Mouse (Mus musculus) adrenal gland (tissue): Measurements from ENCODE around the gene Neil3.

Experiments used
- intact Hi-C: fragments of 180-260 bp; cut with DNase I; formaldehyde crosslinking; loops from one replicate; pipeline ENCODE4 v1.15.1; 2025
- long read RNA-seq, 2 experiments: library from polyadenylated mRNA; unstranded; transcript quantifications; one replicate each; pipeline ENCODE4 v2.0.0; 2020; ENCODE audit warnings: borderline replicate concordance in 1 of 2; ENCODE audit not compliant: insufficient replicate concordance in 1 of 2

Gene Neil3
- long read RNA-seq, experiment 1, partial matches to known transcripts, result 0 of 2 reads
- long read RNA-seq, experiment 1, other reads (novel, unspliced or antisense), result 2 of 2 reads
- long read RNA-seq, experiment 2, result 0 reads

GRCm38 (mm10) chr8:53638495-53639171 is at the start of gene Neil3:
Neil3 (minus strand) TSS chr8:53639065.
- intact Hi-C loops, result no loop called here

- intact Hi-C loops, result no loop called here
These were observed 42.0 kb upstream of the Neil3 start for GRCm38 (mm10) chr8:53680846-53681245.

- intact Hi-C loops, result loop anchor here (5.0 kb wide), 1 partner anchor 57 kb away; no protein-coding TSS in a partner anchor
These were observed 25.1 kb upstream of the Neil3 start for GRCm38 (mm10) chr8:53663946-53664345.

GRCm38 (mm10) chr8:53661436-53661835 is 22.6 kb upstream of the Neil3 start:
- intact Hi-C loops, result loop anchor here (5.0 kb wide), 1 partner anchor 54 kb away; no protein-coding TSS in a partner anchor

- intact Hi-C loops, result no loop called here
These were observed 8.2 kb downstream of the Neil3 start for GRCm38 (mm10) chr8:53630618-53631017.

- intact Hi-C loops, result no loop called here
These were observed 9.9 kb downstream of the Neil3 start for GRCm38 (mm10) chr8:53628864-53629415.

- intact Hi-C loops, result no loop called here
These were observed 15.4 kb downstream of the Neil3 start for GRCm38 (mm10) chr8:53623425-53623824.

- intact Hi-C loops, result no loop called here
These were observed 19.7 kb downstream of the Neil3 start for GRCm38 (mm10) chr8:53619196-53619595.

GRCm38 (mm10) chr8:53614288-53614646 is 24.6 kb downstream of the Neil3 start:
- intact Hi-C loops, result no loop called here

GRCm38 (mm10) chr8:53613577-53614287 is 25.1 kb downstream of the Neil3 start:
- intact Hi-C loops, result no loop called here

GRCm38 (mm10) chr8:53612297-53612696 is 26.6 kb downstream of the Neil3 start:
- intact Hi-C loops, result no loop called here

- intact Hi-C loops, result loop anchor here (5.0 kb wide), 2 partner anchors 55 to 885 kb away; no protein-coding TSS in a partner anchor
These were observed 31.8 kb downstream of the Neil3 start for GRCm38 (mm10) chr8:53607040-53607439.

GRCm38 (mm10) chr8:53604906-53605305 is 34.0 kb downstream of the Neil3 start:
- intact Hi-C loops, result loop anchor here (5.0 kb wide), 2 partner anchors 57 to 887 kb away; no protein-coding TSS in a partner anchor

GRCm38 (mm10) chr8:53603672-53604071 is 35.2 kb downstream of the Neil3 start:
- intact Hi-C loops, result no loop called here

GRCm38 (mm10) chr8:53600826-53601225 is 38.0 kb downstream of the Neil3 start:
- intact Hi-C loops, result no loop called here

- intact Hi-C loops, result no loop called here
These were observed 38.6 kb downstream of the Neil3 start for GRCm38 (mm10) chr8:53600025-53600811.

GRCm38 (mm10) chr8:53598101-53598500 is 40.8 kb downstream of the Neil3 start:
- intact Hi-C loops, result no loop called here

GRCm38 (mm10) chr8:53591777-53592176 is 47.1 kb downstream of the Neil3 start:
- intact Hi-C loops, result no loop called here

- intact Hi-C loops, result no loop called here
These were observed 65.3 kb downstream of the Neil3 start for GRCm38 (mm10) chr8:53573600-53573999.

GRCm38 (mm10) chr8:53566223-53566622 is 72.6 kb downstream of the Neil3 start:
- intact Hi-C loops, result no loop called here

- intact Hi-C loops, result no loop called here
These were observed 76.3 kb downstream of the Neil3 start for GRCm38 (mm10) chr8:53562441-53563040.
